Mouse (Mus musculus) lung, postnatal 0 days (tissue): ENCODE results near the gene Hspa1l.
"Not testable (repeated sequence)": the region's sequence is repeated elsewhere in the genome, so short reads cannot be mapped to it uniquely, and the experiment has no call there.

ENCODE experiments used
- CTCF ChIP-seq: IDR thresholded peaks from 2 replicates; pipeline ENCODE4 v1.5.1; 2016; ENCODE audit warnings: antibody characterized with exemption, mild to moderate bottlenecking
- EP300 ChIP-seq: IDR thresholded peaks from 2 replicates; pipeline ENCODE4 v1.6.1; 2016; ENCODE audit warnings: antibody characterized with exemption, mild to moderate bottlenecking, control low read depth

DNA sequence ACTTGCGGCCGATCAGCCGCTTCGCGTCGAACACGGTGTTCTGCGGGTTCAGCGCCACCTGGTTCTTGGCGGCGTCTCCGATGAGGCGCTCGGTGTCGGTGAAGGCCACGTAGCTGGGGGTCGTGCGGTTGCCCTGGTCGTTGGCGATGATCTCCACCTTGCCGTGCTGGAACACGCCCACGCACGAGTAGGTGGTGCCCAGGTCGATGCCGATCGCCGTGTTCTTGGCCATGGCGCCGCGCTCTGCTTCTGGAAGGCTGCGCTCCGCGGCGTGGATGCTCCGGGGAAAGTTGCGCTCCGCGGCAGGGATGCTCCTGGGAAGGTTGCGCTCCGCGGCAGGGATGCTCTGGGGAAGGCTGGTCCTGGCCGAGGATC lies 822 bp upstream of the Hspa1l start:
- not testable (repeated sequence) for TF ChIP-seq EP300, CTCF
